Mouse (Mus musculus) stomach, embryonic 15.5 days (tissue): ENCODE data around the gene Gm20388. TPM values are rescaled to one million over a fixed set of nuclear protein-coding genes. Genes with fewer than 3 reads are reported as not detected.

Source experiments
- ATAC-seq: fragments of 200-750 bp; cut with Nextera tagmentation; 2 replicates; pipeline ENCODE4 v1.8.0; 2017; ENCODE audit warnings: low read depth, moderate number of reproducible peaks, moderate TSS enrichment; ENCODE audit not compliant: insufficient read depth, low FRiP score
- H3K27ac ChIP-seq: fragments of 300-500 bp; sonication (generic); 2 replicates; pipeline ENCODE4 v1.5.1; 2015; ENCODE audit warnings: mild to moderate bottlenecking, inconsistent platforms
- H3K27me3 ChIP-seq: fragments of 300-500 bp; sonication (generic); replicated peaks from 2 replicates; pipeline ENCODE4 v1.6.1; 2015; ENCODE audit warnings: inconsistent platforms
- H3K36me3 ChIP-seq: fragments of 300-500 bp; sonication (generic); 2 replicates; pipeline ENCODE4 v1.6.1; 2015; ENCODE audit warnings: inconsistent platforms
- H3K4me1 ChIP-seq: fragments of 300-500 bp; sonication (generic); 2 replicates; pipeline ENCODE4 v1.6.1; 2015; ENCODE audit warnings: inconsistent platforms
- H3K4me2 ChIP-seq: fragments of 300-500 bp; sonication (generic); 2 replicates; pipeline ENCODE4 v1.6.1; 2015; ENCODE audit warnings: mild to moderate bottlenecking, inconsistent platforms
- H3K4me3 ChIP-seq: fragments of 300-500 bp; sonication (generic); replicated peaks from 2 replicates; pipeline ENCODE4 v1.5.1; 2015; ENCODE audit warnings: inconsistent platforms
- H3K9ac ChIP-seq: fragments of 300-500 bp; sonication (generic); 2 replicates; pipeline ENCODE4 v1.6.1; 2015; ENCODE audit warnings: inconsistent platforms
- H3K9me3 ChIP-seq: fragments of 300-500 bp; sonication (generic); 2 replicates; pipeline ENCODE4 v1.6.1; 2016; ENCODE audit warnings: inconsistent platforms
- WGBS: fragments of 180-500 bp; shearing (Covaris S2); methylation state at CpG from one replicate; pipeline ENCODE4 v1.1.7; 2015; 5-methylcytosine and 5-hydroxymethylcytosine counted together
- polyA plus RNA-seq: library from polyadenylated mRNA; unstranded; fragments of >200 nt; fragmentation: Nextera tagmentation; extraction: Ambion mirVana; gene quantifications from 2 replicates; pipeline ENCODE4 v1.2.1, GENCODE M21; 2015

Gm20388 gene
- polyA plus RNA-seq, 1 experiment from 2014 or later = not detected

DNA sequence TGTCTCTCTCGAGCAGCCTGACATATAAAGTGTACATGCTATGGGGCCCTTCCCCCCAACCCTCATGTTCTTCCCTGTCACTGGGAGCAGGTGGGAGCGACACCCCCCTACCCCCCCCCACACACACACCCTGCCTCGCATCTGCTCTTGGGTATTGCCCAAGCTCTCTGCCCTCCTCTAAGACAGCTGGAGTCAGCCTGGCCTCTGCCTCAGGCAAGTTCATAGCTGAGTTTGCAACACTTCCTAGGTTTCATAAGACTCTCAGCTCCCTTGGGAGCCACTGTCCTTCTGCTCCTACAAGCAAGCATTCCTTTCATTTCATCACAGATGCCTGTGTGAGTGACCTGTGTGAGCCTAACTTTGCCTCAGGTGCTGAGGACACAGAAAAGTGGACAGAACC lies 2009.1 kb downstream of the Gm20388 start:
- WGBS = 38% methylated on average over 3 of the region's 3 CpGs
- no peaks in the 10 kb centered on the region for H3K36me3 ChIP-seq

DNA sequence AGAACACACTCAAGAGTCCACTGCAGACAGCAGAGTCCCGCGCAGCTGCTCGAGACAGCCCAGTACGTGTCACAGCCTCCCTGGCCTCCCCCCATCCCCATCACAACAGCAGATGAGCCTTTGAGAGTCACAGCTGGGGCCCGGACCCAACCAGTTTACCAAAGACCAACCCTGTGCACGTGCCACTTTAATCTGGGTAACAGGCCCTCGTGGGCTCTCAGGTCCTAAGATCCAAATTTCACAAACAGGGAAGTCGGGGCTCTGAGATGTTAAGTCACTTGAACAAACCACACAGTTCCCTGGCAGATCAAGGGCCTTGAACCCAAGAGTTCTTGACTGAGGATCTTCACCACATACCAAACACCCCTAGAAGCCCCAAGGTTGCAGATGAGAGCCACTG lies 2010.9 kb downstream of the Gm20388 start:
- H3K9ac ChIP-seq = no peak overlapping the region
- ATAC-seq = no peak
- peak overlapping the region; percentile 61 for H3K27ac ChIP-seq
- no peak overlapping the region for H3K4me2 ChIP-seq
- WGBS = 81% methylated on average over 8 of the region's 8 CpGs
- H3K9me3 ChIP-seq = no peaks in the 10 kb centered on the region
- no peaks in the 10 kb centered on the region for H3K27me3 ChIP-seq
- H3K36me3 ChIP-seq = no peaks in the 10 kb centered on the region
- no peak overlapping the region for H3K4me3 ChIP-seq
- H3K4me1 ChIP-seq = peaks cover 15% of the 10 kb centered on the region

More for the DNA sequence above, 2009.1 kb downstream of the Gm20388 start:
- Histone ChIP-seq H3K27me3 (no peaks in the 10 kb centered on the region), H3K4me1 (peaks cover 15% of the 10 kb centered on the region), H3K9ac (no peak overlapping the region), H3K4me3 (no peak overlapping the region), H3K4me2 (no peak overlapping the region), H3K9me3 (no peaks in the 10 kb centered on the region), H3K27ac (no peak overlapping the region)
- ATAC-seq = no peak

DNA sequence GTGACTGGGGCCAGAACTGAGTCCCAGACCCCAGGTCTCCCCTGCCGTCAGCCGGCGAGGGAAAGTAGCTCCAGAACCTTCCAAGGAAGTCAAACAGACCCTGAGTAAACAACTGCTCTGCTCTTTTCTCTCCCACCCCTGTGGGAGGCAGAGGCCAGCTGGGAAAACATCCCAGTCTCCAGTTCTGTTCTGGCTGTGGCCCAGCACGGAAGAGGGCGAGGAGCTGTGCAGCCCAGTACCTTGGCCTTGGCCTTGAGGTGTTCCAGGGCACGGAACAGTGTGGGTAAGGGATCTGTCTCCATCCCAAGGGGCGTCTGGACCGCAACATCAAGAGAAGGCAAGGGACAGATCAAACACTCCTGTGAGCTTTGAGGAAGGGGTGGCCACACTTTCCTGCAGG lies 2011.5 kb downstream of the Gm20388 start:
- no peak overlapping the region for H3K9ac ChIP-seq
- no peaks in the 10 kb centered on the region for H3K27me3 ChIP-seq
- H3K36me3 ChIP-seq = no peaks in the 10 kb centered on the region
- no peak overlapping the region for H3K4me2 ChIP-seq
- H3K9me3 ChIP-seq = no peaks in the 10 kb centered on the region
- H3K4me1 ChIP-seq = peaks cover 15% of the 10 kb centered on the region
- no peak overlapping the region for H3K4me3 ChIP-seq
- ATAC-seq = peak; percentile 73; the same call in 1 of the 2 replicates
- H3K27ac ChIP-seq = peak overlapping the region; percentile 61
- WGBS = 28% methylated on average over 8 of the region's 8 CpGs

DNA sequence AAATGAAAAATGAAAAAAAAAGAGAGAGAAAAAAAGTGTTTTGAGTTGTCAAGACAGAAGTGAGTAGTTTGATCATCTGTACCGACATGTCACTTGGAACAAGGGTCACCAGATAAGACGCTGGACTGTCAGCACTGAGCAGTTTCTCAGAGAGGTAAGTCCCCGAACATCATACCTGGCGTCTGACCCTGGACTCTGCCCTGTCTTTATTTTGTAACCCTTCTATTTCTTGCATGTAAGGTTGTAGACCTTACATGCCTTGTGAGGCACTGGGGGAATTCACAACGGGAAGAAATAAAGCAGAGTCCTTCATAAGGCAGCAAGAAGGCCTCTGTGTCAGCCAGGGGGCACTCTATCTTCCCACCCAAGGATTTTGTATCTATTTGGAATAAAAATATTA lies 2014.0 kb downstream of the Gm20388 start:
- no peaks in the 10 kb centered on the region for H3K27me3 ChIP-seq
- H3K4me3 ChIP-seq = no peak overlapping the region
- 80% methylated on average over 5 of the region's 5 CpGs for WGBS
- no peak overlapping the region for H3K9ac ChIP-seq
- no peaks in the 10 kb centered on the region for H3K36me3 ChIP-seq
- H3K4me2 ChIP-seq = no peak overlapping the region
- H3K9me3 ChIP-seq = no peaks in the 10 kb centered on the region
- peaks cover 15% of the 10 kb centered on the region for H3K4me1 ChIP-seq
- no peak for ATAC-seq
- no peak overlapping the region for H3K27ac ChIP-seq

DNA sequence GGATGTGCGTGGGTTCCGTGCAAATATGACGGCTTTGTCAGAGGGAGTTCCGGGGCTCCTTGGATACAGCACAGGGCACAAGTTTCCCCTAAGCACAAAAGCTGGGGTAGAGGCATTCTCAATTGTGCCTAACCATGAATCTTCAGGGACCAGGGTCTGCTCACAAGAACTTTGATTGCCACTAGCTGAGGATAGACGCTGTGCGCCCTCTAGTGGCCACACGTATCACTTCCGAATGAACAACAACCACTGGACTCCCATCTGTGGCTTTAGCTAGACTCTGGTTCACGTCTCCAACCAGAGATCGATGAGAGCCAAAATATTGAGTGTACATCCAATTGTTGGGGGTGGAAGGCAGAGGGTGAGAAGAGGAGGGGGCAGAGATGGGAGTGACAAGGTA lies 2015.0 kb downstream of the Gm20388 start:
- Histone ChIP-seq H3K9me3 (no peaks in the 10 kb centered on the region), H3K4me3 (no peak overlapping the region), H3K27ac (no peak overlapping the region), H3K9ac (no peak overlapping the region), H3K27me3 (no peaks in the 10 kb centered on the region), H3K4me2 (no peak overlapping the region), H3K36me3 (no peaks in the 10 kb centered on the region), H3K4me1 (peaks cover 15% of the 10 kb centered on the region)
- no peak for ATAC-seq
- 29% methylated on average over 10 of the region's 10 CpGs for WGBS

DNA sequence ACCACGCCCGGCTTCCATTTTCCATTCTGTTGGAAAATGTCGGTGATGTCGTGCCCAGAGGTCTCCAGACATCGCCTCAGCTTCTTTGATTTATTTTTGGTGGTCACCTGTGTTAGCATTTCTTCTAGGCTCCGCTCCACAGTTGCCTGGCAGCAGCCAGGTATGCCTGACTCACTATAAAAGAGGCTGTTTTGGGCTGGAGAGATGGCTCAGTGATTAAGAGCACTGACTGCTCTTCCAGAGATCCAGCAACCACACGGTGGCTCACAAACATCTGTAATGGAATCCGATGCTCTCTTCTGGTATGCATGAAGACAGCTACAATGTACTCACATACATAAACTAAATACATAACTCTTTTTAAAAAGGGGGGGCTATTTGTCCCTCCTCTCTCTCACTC lies 2015.6 kb downstream of the Gm20388 start:
- Histone ChIP-seq H3K9ac (no peak overlapping the region), H3K36me3 (no peaks in the 10 kb centered on the region), H3K4me3 (no peak overlapping the region), H3K27me3 (no peaks in the 10 kb centered on the region), H3K4me2 (no peak overlapping the region), H3K27ac (no peak overlapping the region), H3K9me3 (no peaks in the 10 kb centered on the region), H3K4me1 (peaks cover 15% of the 10 kb centered on the region)
- no peak for ATAC-seq
- WGBS = 60% methylated on average over 8 of the region's 8 CpGs

DNA sequence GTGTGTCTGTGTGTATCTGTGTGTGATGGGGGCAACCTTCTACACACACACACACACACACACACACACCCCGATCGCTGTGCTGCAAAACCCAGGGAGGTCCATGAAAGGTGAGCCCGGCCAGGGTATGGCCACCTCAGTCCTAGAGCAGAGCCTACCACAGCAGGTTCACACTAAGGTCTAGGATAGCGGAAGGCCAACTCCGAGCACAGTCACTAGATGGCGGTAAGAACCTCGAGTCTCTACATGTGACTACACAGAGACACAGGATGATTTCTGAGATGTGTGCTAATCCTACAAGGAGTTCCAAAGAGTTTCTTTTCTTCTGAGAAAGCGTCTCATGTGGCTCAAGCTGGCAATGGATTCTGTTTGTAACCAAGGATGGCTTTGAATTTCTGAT lies 2016.7 kb downstream of the Gm20388 start:
- H3K27me3 ChIP-seq = no peaks in the 10 kb centered on the region
- H3K4me3 ChIP-seq = no peak overlapping the region
- no peak overlapping the region for H3K4me2 ChIP-seq
- H3K9ac ChIP-seq = no peak overlapping the region
- no peaks in the 10 kb centered on the region for H3K9me3 ChIP-seq
- H3K36me3 ChIP-seq = no peaks in the 10 kb centered on the region
- H3K27ac ChIP-seq = no peak overlapping the region
- WGBS = 34% methylated on average over 8 of the region's 8 CpGs
- no peak for ATAC-seq
- H3K4me1 ChIP-seq = peaks cover 5% of the 10 kb centered on the region

DNA sequence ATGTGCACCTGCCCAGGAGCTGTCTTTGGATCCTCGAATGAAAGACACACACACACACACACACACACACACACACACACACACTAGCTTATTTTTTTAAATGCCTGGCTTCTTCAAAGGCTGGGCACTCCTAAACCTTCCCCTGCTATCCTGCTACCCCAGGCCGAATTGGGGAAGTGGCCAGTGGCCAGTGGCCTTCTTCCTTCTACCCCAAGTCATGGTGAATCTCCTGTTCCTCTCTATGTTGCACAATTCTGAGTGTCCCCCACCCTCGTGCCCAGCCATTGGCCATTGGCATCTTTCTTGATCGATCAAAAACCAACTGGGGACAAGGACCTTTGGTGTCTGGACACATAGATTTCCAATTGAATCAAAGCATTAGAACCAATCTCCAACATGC lies 2019.4 kb downstream of the Gm20388 start:
- Histone ChIP-seq H3K9me3 (no peaks in the 10 kb centered on the region), H3K4me2 (no peak overlapping the region), H3K9ac (no peak overlapping the region), H3K4me1 (peaks cover 4% of the 10 kb centered on the region; the same call in 1 of the 2 replicates), H3K36me3 (no peaks in the 10 kb centered on the region), H3K27ac (no peak overlapping the region), H3K4me3 (no peak overlapping the region), H3K27me3 (no peaks in the 10 kb centered on the region)
- WGBS = 79% methylated on average over 4 of the region's 4 CpGs
- ATAC-seq = no peak

DNA sequence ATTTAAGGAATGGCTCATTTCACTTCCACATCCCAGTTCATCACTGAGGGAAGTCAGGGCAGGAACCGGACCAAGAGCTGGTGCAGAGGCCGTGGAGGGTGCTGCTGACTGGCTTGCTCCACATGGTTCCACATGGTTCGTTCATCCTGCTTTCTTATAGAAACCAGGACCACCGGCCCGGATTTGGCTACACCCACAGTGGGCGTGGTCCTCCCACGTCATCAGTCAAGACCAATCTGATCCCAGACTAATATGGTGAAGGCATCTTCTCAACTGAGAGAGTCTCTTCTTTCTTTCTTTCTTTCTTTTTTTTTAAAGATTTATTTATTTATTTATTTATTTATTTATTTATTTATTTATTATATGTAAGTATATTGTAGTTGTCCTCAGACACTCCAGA lies 2020.9 kb downstream of the Gm20388 start:
- WGBS = 87% methylated on average over 7 of the region's 7 CpGs
- peaks cover 10% of the 10 kb centered on the region; the same call in 1 of the 2 replicates for H3K4me1 ChIP-seq
- no peak overlapping the region for H3K4me3 ChIP-seq
- H3K9me3 ChIP-seq = no peaks in the 10 kb centered on the region
- H3K9ac ChIP-seq = no peak overlapping the region
- H3K27me3 ChIP-seq = no peaks in the 10 kb centered on the region
- no peak overlapping the region for H3K27ac ChIP-seq
- H3K36me3 ChIP-seq = no peaks in the 10 kb centered on the region
- H3K4me2 ChIP-seq = no peak overlapping the region
- no peak for ATAC-seq

DNA sequence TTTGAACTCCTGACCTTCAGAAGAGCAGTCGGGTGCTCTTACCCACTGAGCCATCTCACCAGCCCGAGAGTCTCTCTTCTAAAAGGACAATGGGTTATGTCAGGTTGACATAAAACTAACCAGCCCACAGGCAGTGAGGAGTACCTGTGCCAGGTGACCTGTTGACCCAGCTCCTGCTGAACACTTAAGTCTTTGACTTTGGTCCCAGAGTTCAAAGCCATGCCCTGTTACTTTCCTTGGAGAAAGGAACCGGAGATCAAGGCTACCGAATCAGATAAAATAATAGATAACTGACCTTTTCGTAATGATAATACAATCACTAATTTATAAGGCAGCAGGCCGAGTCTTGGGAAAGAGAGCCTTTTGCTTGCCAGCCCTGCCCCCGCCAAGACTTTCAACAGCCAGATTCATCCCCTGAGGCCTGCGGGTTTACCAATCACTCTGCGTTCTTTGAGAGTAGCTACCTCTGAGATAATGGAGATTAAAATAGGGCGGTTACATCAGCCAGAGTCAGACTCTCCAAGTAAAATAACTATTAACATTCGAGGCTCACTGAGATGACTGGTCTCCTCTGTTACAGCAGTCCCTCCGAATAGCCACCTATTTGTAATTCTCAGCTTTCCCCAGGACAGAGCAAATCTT lies 2021.5 kb downstream of the Gm20388 start:
- Histone ChIP-seq H3K9ac (no peak overlapping the region), H3K9me3 (no peaks in the 10 kb centered on the region), H3K4me3 (no peak overlapping the region), H3K36me3 (no peaks in the 10 kb centered on the region), H3K27me3 (no peaks in the 10 kb centered on the region), H3K4me1 (peaks cover 10% of the 10 kb centered on the region; the same call in 1 of the 2 replicates), H3K4me2 (no peak overlapping the region), H3K27ac (no peak overlapping the region)
- 78% methylated on average over 12 of the region's 12 CpGs for WGBS
- ATAC-seq = no peak

DNA sequence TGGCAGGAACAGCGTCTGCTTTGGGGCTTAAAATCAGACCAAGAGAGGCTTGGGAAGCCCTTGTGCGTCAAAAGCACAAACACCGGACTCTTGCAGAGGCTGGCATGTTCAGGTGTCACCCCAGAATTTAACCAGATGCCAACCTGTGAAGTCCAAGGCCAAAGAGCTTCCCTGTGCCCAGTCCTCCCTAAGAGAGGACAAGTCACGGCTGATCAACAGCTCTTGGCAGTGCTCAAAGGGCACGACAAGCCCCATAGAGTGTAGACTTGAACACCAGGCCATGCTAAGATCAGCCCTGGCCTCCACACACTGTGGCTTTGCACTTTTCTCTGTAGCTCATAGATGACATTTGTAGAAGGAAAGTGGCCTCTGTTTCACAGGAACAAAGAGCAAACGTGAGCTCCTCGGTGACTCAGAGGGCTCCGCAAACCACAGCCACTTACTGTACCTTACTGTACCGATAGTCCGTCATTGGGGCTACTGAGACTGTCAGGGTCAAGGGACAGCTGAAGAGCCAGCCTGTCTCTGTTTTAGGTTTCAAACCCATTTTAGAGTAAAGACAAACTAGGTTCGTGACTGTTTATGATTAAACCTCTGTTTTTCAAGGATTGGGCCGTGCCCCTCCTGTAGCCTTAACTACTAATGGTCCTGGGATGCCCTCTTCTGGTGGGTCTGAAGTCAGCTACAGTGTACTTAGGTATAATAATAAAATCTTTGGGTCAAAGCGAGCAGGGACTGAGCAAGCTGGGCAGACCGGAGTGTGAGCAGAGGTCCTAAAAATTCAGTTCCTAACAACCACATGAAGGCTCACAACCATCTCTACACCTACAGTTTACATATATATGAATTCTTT lies 2022.3 kb downstream of the Gm20388 start:
- Histone ChIP-seq H3K9ac (no peak overlapping the region), H3K27me3 (no peaks in the 10 kb centered on the region), H3K27ac (no peak overlapping the region), H3K4me3 (no peak overlapping the region), H3K36me3 (no peaks in the 10 kb centered on the region), H3K4me2 (no peak overlapping the region), H3K9me3 (no peaks in the 10 kb centered on the region), H3K4me1 (peaks cover 10% of the 10 kb centered on the region; the same call in 1 of the 2 replicates)
- 85% methylated on average over 14 of the region's 14 CpGs for WGBS
- ATAC-seq = no peak

DNA sequence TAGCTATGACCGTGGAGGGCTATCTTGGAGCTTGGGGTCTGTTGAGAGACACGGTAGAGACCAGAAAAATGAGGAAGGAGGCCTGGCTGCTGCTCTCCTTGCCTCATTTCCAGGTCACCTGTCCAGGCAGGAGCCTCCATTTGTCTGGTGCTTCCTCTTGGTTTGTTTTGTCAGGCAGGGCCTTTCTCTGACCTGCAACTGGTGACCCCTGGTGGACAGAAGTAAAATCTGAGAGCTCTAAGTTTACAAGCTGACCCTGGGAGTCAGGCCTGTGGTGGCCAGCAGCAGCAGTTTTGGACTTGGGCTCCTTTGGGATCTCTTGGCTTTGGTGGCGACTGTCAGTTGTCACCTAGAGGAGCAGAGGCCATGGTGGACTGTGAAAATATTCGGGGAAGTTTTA lies 2023.9 kb downstream of the Gm20388 start:
- peaks cover 10% of the 10 kb centered on the region; the same call in 1 of the 2 replicates for H3K4me1 ChIP-seq
- H3K27me3 ChIP-seq = no peaks in the 10 kb centered on the region
- WGBS = 39% methylated on average over 4 of the region's 4 CpGs
- no peaks in the 10 kb centered on the region for H3K36me3 ChIP-seq
- no peak overlapping the region for H3K4me3 ChIP-seq
- H3K27ac ChIP-seq = no peak overlapping the region
- no peak for ATAC-seq
- no peak overlapping the region for H3K4me2 ChIP-seq
- no peak overlapping the region for H3K9ac ChIP-seq
- H3K9me3 ChIP-seq = no peaks in the 10 kb centered on the region
